Comparison of ENCODE assay signal across 15 mouse cellular contexts in the genomic region with DNA sequence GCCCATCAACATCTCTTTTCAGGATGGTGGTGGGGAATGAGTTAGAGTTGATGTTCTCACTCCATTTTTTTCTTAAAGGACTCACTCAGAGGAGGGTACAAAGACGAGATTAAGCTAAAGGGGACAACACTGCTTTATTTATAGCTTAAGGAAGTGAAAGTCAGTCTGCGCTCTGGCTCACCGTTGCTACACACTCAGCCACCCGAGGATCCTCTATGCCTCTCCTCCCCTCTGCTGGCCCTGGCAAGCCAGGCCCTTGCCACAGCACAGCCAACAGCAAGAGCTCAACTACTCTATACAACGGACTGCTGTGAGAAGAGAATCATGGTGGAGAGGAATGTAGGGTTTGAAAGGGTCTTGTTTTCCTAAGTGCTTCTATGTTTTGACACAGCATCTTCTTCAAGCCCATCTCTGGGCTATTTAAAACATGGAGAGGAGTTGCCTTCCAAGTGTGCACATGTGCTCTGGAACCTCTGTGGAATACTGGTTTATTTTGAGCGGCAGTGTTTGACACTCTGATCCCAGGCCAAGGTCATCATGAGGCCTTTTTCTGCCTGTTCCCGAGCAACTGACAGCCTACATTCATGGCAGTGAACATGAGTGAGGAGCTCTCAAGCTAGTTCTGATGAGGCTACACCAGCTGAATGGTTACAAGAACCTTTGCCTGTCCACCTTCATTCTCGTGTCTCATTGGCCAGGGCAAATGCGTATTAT.
A peak's percentile ranks its signal among the peaks of the same experiment; 100 is the strongest.
DNase-seq lines count a peak whose midpoint lies in the region; ATAC-seq and TF ChIP-seq lines count a peak whose summit lies in the region.
"Had no signal": no experiment of that assay in that cellular context is flagged by ENCODE, and none has a peak within 500 bp of the region (broad histone marks: within the 10 kb centered on the region; RNA-seq: fewer than 3 reads in every experiment).

No protein-coding gene starts in this region.

- peak; percentile 69 to 80 for ATAC-seq in hematopoietic stem cell, adult 5-6 weeks (replicated peaks in 1 of 2; ENCODE audit: insufficient read depth in 1 of 2, low FRiP score in 2 of 2, low TSS enrichment in 1 of 2, low read depth in 1 of 2, poor library complexity in 2 of 2, severe bottlenecking in 2 of 2)
- no peak for ATAC-seq in hindbrain, embryonic 13.5 days (ENCODE audit: low FRiP score)
- no peak for ATAC-seq in hindbrain, embryonic 11.5 days (ENCODE audit: low FRiP score)

- no peaks in the 10 kb centered on the region for H3K9me3 ChIP-seq in hindbrain, embryonic 13.5 days
- H3K9me3 ChIP-seq in hindbrain, embryonic 11.5 days (ENCODE audit: control insufficient read depth, low read length) = no peaks in the 10 kb centered on the region
- H3K9me3 ChIP-seq: lung, embryonic 15.5 days had no signal

- WGBS in hindbrain, embryonic 13.5 days = 85% methylated on average over 9 of the region's 9 CpGs
- 87% methylated on average over 9 of the region's 9 CpGs for WGBS in hindbrain, embryonic 11.5 days

- no peak for TF ChIP-seq POLR2A in bone marrow macrophage, adult 2 months (IDR thresholded peaks at IDR 0.05; ENCODE audit: borderline replicate concordance, low read depth, low read length)

- peak; percentile 33 for TF ChIP-seq CTCF in layer of hippocampus, adult 2 months (conservative IDR thresholded peaks at IDR 0.05)
- TF ChIP-seq CTCF in bone marrow macrophage, adult 2 months (IDR thresholded peaks at IDR 0.05; ENCODE audit: low read depth, low read length) = peak; percentile 48; the same call in 1 of the 2 replicates

- H3K4me2 ChIP-seq in hindbrain, embryonic 13.5 days = no peak overlapping the region
- H3K4me2 ChIP-seq in hindbrain, embryonic 11.5 days (replicated peaks; ENCODE audit: low read depth, low read length) = no peak overlapping the region
- H3K4me2 ChIP-seq: lung, embryonic 15.5 days had no signal

- no peak overlapping the region for H3K4me3 ChIP-seq in layer of hippocampus, adult 2 months
- H3K4me3 ChIP-seq in bone marrow macrophage, adult 2 months (ENCODE audit: insufficient read depth, low read length) = no peak overlapping the region
- H3K4me3 ChIP-seq in hindbrain, embryonic 13.5 days = no peak overlapping the region
- H3K4me3 ChIP-seq in hindbrain, embryonic 11.5 days (ENCODE audit: low read depth, low read length) = no peak overlapping the region
- H3K4me3 ChIP-seq: erythroblast, embryonic 14.5 days; lung, embryonic 15.5 days had no signal

- no peaks in the 10 kb centered on the region for H3K27me3 ChIP-seq in hindbrain, embryonic 13.5 days
- H3K27me3 ChIP-seq in hindbrain, embryonic 11.5 days (ENCODE audit: control insufficient read depth, insufficient read depth, low read length) = no peaks in the 10 kb centered on the region
- H3K27me3 ChIP-seq: lung, embryonic 15.5 days had no signal

- no peak for DNase-seq in layer of hippocampus, adult 2 months (ENCODE audit: low spot score in 2 of 2)
- DNase-seq in layer of hippocampus, postnatal 14 days (ENCODE audit: low spot score in 2 of 2) = no peak
- DNase-seq in skeletal muscle tissue, adult 2 months (ENCODE audit: low read depth, low spot score) = peak; percentile 32
- DNase-seq in frontal cortex, adult 2 months (ENCODE audit: extremely low spot score in 1 of 2, low spot score in 1 of 2) = no peak
- no peak for DNase-seq in hindbrain, embryonic 11.5 days (ENCODE audit: low spot score)
- DNase-seq: adrenal gland, adult 2 months; cerebellum, postnatal 10 days; kidney, adult 11 months; right cerebral cortex, postnatal 4 days had no signal

- H3K9ac ChIP-seq in hindbrain, embryonic 13.5 days = no peak overlapping the region
- no peak overlapping the region for H3K9ac ChIP-seq in hindbrain, embryonic 11.5 days (ENCODE audit: low read depth, low read length)
- H3K9ac ChIP-seq: lung, embryonic 15.5 days had no signal

- no peaks in the 10 kb centered on the region for H3K36me3 ChIP-seq in hindbrain, embryonic 13.5 days
- H3K36me3 ChIP-seq in hindbrain, embryonic 11.5 days (ENCODE audit: control insufficient read depth, insufficient read depth, low read length) = no peaks in the 10 kb centered on the region
- H3K36me3 ChIP-seq: G1E; lung, embryonic 15.5 days had no signal

- no peak overlapping the region for H3K27ac ChIP-seq in layer of hippocampus, adult 2 months
- H3K27ac ChIP-seq in bone marrow macrophage, adult 2 months (ENCODE audit: insufficient read depth, low read depth, low read length) = peak overlapping the region; percentile 65
- H3K27ac ChIP-seq in hindbrain, embryonic 13.5 days = no peak overlapping the region
- no peak overlapping the region for H3K27ac ChIP-seq in hindbrain, embryonic 11.5 days (ENCODE audit: low read depth, low read length)
- H3K27ac ChIP-seq: lung, embryonic 15.5 days had no signal

- H3K4me1 ChIP-seq in bone marrow macrophage, adult 2 months (ENCODE audit: control insufficient read depth, insufficient read depth, low read length) = peaks cover 19% of the 10 kb centered on the region
- H3K4me1 ChIP-seq in hindbrain, embryonic 13.5 days (replicated peaks) = no peaks in the 10 kb centered on the region
- no peaks in the 10 kb centered on the region for H3K4me1 ChIP-seq in hindbrain, embryonic 11.5 days (replicated peaks; ENCODE audit: control insufficient read depth, insufficient read depth, low read length)
- H3K4me1 ChIP-seq: lung, embryonic 15.5 days had no signal

Comparison
In these comparisons a context has a peak if more than half of its experiments do, and no peak if none do; other contexts are left out.
1. ATAC-seq: peak in hematopoietic stem cell, adult 5-6 weeks (2 of 2); none in hindbrain, embryonic 13.5 days (single experiment) and hindbrain, embryonic 11.5 days (single experiment).